Mouse (Mus musculus): Measurements from ENCODE around the gene Ccdc28a. TPM values are rescaled to one million over a fixed set of nuclear protein-coding genes. Genes with fewer than 3 reads are reported as not detected.
A peak's percentile ranks its signal among the peaks of the same experiment; 100 is the strongest.

Ccdc28a gene
- total and polyA plus RNA-seq, 3 experiments, result 5.0 to 16.4 TPM; not detected in 1

DNA sequence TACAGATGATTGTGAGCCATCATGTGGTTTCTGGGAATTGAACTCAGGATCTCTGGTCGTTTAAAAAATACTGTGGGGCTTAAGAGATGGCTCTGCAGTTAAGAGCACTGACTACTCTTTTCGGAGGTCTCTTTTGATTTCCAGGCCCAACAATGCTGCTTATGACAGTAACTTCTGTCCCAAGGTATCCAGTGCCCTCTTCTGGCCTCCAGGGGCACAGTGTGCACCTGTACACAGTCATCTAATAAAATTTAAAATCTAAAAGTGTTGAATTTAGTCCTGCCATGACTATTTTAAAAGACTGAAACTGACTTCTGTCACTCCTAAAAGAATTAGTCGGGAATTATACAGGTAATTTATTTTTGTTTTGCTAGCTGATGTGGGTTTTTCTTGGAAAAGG is 907 bp downstream of the Ccdc28a start:
- no peaks in the 10 kb centered on the region for H3K4me1 ChIP-seq (ENCODE audit: control insufficient read depth in 1 of 2, insufficient read depth in 2 of 2, low read length in 2 of 2)
- H3K36me3 ChIP-seq (ENCODE audit: control insufficient read depth in 1 of 2, insufficient read depth in 2 of 2, low read length in 2 of 2), result peaks cover 0 to 2% of the 10 kb centered on the region in 2 experiments; a peak in 1 of 4 replicates
- H3K4me3 ChIP-seq (ENCODE audit: control insufficient read depth in 1 of 2, insufficient read depth in 1 of 2, low read depth in 2 of 2, low read length in 2 of 2), result peak overlapping the region; percentile 92 to 99; a peak in 2 of 4 replicates
- no peak overlapping the region; the same call in 1 of the 2 replicates for H3K9ac ChIP-seq (ENCODE audit: control insufficient read depth, low read depth, low read length, poor library complexity, severe bottlenecking)
- no peaks in the 10 kb centered on the region for H3K27me3 ChIP-seq (ENCODE audit: control insufficient read depth in 1 of 2, insufficient read depth in 2 of 2, low read length in 2 of 2)
- H3K27ac ChIP-seq (ENCODE audit: control insufficient read depth, low read depth, low read length), result no peak overlapping the region
- H3K9me3 ChIP-seq (replicated peaks; ENCODE audit: insufficient read depth, low read length), result no peaks in the 10 kb centered on the region
- DNase-seq (ENCODE audit: low read depth, low spot score), result peak; percentile 51
- TF ChIP-seq KAT2A (conservative IDR thresholded peaks at IDR 0.05; ENCODE audit: low read depth, low read length) (no peak), RAD21 (IDR thresholded peaks at IDR 0.05; ENCODE audit: low read depth, low read length) (peak; percentile 22), MAZ (IDR thresholded peaks at IDR 0.05; ENCODE audit: low read depth, low read length) (no peak), SMC3 (IDR thresholded peaks at IDR 0.05; ENCODE audit: low read depth, low read length) (0 out of 2 replicates have a peak, but pooled peaks have one; percentile 10), USF2 (IDR thresholded peaks at IDR 0.05; ENCODE audit: borderline replicate concordance in 1 of 2, insufficient read depth in 1 of 2, low read depth in 1 of 2, low read length in 2 of 2) (no peak), GATA1 (IDR thresholded peaks at IDR 0.05; ENCODE audit: low read depth, low read length) (no peak), ZMIZ1 (IDR thresholded peaks at IDR 0.05; ENCODE audit: low read depth, low read length) (no peak), MXI1 (IDR thresholded peaks at IDR 0.05; ENCODE audit: low read depth, low read length) (no peak), ZC3H11A (IDR thresholded peaks at IDR 0.05; ENCODE audit: low read depth, low read length) (no peak), CTCF (IDR thresholded peaks at IDR 0.05 in 2 of 3, conservative IDR thresholded peaks at IDR 0.05 in 1 of 3; ENCODE audit: control insufficient read depth in 1 of 3, insufficient read depth in 1 of 3, low read depth in 2 of 3, low read length in 3 of 3, poor library complexity in 1 of 3, severe bottlenecking in 1 of 3) (peak; percentile 8 to 34 (median 18); a peak in 3 of 6 replicates), ETS1 (IDR thresholded peaks at IDR 0.05; ENCODE audit: low read depth, low read length) (no peak)
- H3K79me2 ChIP-seq (ENCODE audit: control insufficient read depth, insufficient read depth, low read length, poor library complexity), result no peaks in the 10 kb centered on the region

DNA sequence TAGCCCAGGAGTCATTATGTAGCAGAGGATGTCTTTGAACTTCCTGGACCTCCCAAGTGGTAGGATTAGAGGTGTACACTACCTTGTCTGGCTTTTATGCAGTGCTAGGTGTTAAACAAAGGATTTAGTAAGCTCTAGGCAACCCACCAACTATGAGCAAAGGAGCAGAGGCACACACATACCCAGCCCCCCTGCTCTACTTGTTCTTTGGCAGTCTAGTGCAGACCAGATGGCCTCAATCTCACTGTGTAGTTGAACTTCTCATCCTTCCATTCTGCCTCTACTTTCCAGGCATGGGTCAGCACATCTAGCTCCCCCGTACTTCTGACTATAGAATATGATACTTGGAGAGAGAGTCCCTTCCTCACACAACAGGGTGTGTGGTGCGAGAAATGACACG is 10.4 kb downstream of the Ccdc28a start:
- Histone ChIP-seq H3K9me3 (replicated peaks; ENCODE audit: insufficient read depth, low read length) (no peaks in the 10 kb centered on the region), H3K4me3 (ENCODE audit: control insufficient read depth in 1 of 2, insufficient read depth in 1 of 2, low read depth in 2 of 2, low read length in 2 of 2) (no peak overlapping the region), H3K79me2 (ENCODE audit: control insufficient read depth, insufficient read depth, low read length, poor library complexity) (no peaks in the 10 kb centered on the region), H3K27me3 (ENCODE audit: control insufficient read depth in 1 of 2, insufficient read depth in 2 of 2, low read length in 2 of 2) (no peaks in the 10 kb centered on the region), H3K36me3 (ENCODE audit: control insufficient read depth in 1 of 2, insufficient read depth in 2 of 2, low read length in 2 of 2) (no peaks in the 10 kb centered on the region), H3K27ac (ENCODE audit: control insufficient read depth, low read depth, low read length) (no peak overlapping the region), H3K4me1 (ENCODE audit: control insufficient read depth in 1 of 2, insufficient read depth in 2 of 2, low read length in 2 of 2) (no peaks in the 10 kb centered on the region), H3K9ac (ENCODE audit: control insufficient read depth, low read depth, low read length, poor library complexity, severe bottlenecking) (no peak overlapping the region)
- no peak for TF ChIP-seq CHD2 (IDR thresholded peaks at IDR 0.05; ENCODE audit: low read length)
- no peak for TF ChIP-seq MAFK (IDR thresholded peaks at IDR 0.05; ENCODE audit: borderline replicate concordance, low read depth, low read length)
- no peak for TF ChIP-seq POLR2AphosphoS5 (IDR thresholded peaks at IDR 0.05; ENCODE audit: borderline replicate concordance, low read depth, low read length)
- no peak for TF ChIP-seq POLR2AphosphoS2 (IDR thresholded peaks at IDR 0.05; ENCODE audit: low read length)
- TF ChIP-seq JUND (IDR thresholded peaks at IDR 0.05; ENCODE audit: low read depth, low read length), result no peak
- no peak for TF ChIP-seq HCFC1 (IDR thresholded peaks at IDR 0.05; ENCODE audit: low read depth, low read length)
- TF ChIP-seq KAT2A (conservative IDR thresholded peaks at IDR 0.05; ENCODE audit: low read depth, low read length), result no peak
- TF ChIP-seq ELF1 (IDR thresholded peaks at IDR 0.05; ENCODE audit: low read depth, low read length), result no peak
- no peak for TF ChIP-seq UBTF (IDR thresholded peaks at IDR 0.05; ENCODE audit: borderline replicate concordance, insufficient read depth, low read depth, low read length)
- TF ChIP-seq NELFE (IDR thresholded peaks at IDR 0.05; ENCODE audit: low read depth, low read length), result no peak
- TF ChIP-seq BHLHE40 (IDR thresholded peaks at IDR 0.05; ENCODE audit: borderline replicate concordance, low read depth, low read length), result no peak
- TF ChIP-seq ETS1 (IDR thresholded peaks at IDR 0.05; ENCODE audit: low read depth, low read length), result no peak
- TF ChIP-seq RAD21 (IDR thresholded peaks at IDR 0.05; ENCODE audit: low read depth, low read length), result no peak
- no peak for TF ChIP-seq NRF1 (IDR thresholded peaks at IDR 0.05; ENCODE audit: insufficient read depth, low read depth, low read length, poor library complexity, severe bottlenecking)
- TF ChIP-seq CHD1 (IDR thresholded peaks at IDR 0.05; ENCODE audit: low read depth, low read length), result no peak
- no peak for TF ChIP-seq MEF2A (IDR thresholded peaks at IDR 0.05; ENCODE audit: extremely low read depth, insufficient replicate concordance, low read depth, low read length, poor library complexity, severe bottlenecking)
- no peak for DNase-seq (ENCODE audit: low read depth, low spot score)
